Comparison of ENCODE assay signal across 18 mouse cellular contexts in genomic region chr6:134120227-134120626, GRCm38 (mm10).
DNase-seq lines count a peak whose midpoint lies in the region; ATAC-seq and TF ChIP-seq lines count a peak whose summit lies in the region.
"Had no signal": no experiment of that assay in that cellular context is flagged by ENCODE, and none has a peak within 500 bp of the region (broad histone marks: within the 10 kb centered on the region; RNA-seq: fewer than 3 reads in every experiment).

No protein-coding gene starts in this region.

- no peak overlapping the region for H3K9ac ChIP-seq in heart, embryonic 16.5 days (ENCODE audit: low read length)
- H3K9ac ChIP-seq in lung, postnatal 0 days (replicated peaks; ENCODE audit: low read depth), result no peak overlapping the region
- H3K9ac ChIP-seq: forebrain, embryonic 15.5 days; hindbrain, embryonic 13.5 days; neural tube, embryonic 15.5 days had no signal

- ATAC-seq in heart, embryonic 16.5 days (replicated peaks; ENCODE audit: extremely low read depth, insufficient read depth, low FRiP score), result no peak
- ATAC-seq in lung, postnatal 0 days, result peak; percentile 46
- peak; percentile 8 for ATAC-seq in inflammation-experienced regulatory T-cells, adult 6 months
- ATAC-seq: forebrain, embryonic 15.5 days had no signal

- peak overlapping the region; percentile 17; the same call in 1 of the 2 replicates for H3K27ac ChIP-seq in heart, embryonic 16.5 days (ENCODE audit: low read length)
- peak overlapping the region; percentile 23 for H3K27ac ChIP-seq in lung, postnatal 0 days (ENCODE audit: low read length)
- H3K27ac ChIP-seq: forebrain, embryonic 15.5 days; hindbrain, embryonic 13.5 days; midbrain, embryonic 10.5 days; neural tube, embryonic 15.5 days had no signal

- no peaks in the 10 kb centered on the region for H3K9me3 ChIP-seq in heart, embryonic 16.5 days (replicated peaks; ENCODE audit: control insufficient read depth, low read length)
- H3K9me3 ChIP-seq in lung, postnatal 0 days (ENCODE audit: low read length), result no peaks in the 10 kb centered on the region
- H3K9me3 ChIP-seq: forebrain, embryonic 15.5 days; hindbrain, embryonic 13.5 days; midbrain, embryonic 10.5 days; neural tube, embryonic 15.5 days had no signal

- no peak overlapping the region for H3K4me3 ChIP-seq in heart, embryonic 16.5 days (ENCODE audit: low read length)
- H3K4me3 ChIP-seq in lung, postnatal 0 days (ENCODE audit: low read depth, low read length), result no peak overlapping the region
- H3K4me3 ChIP-seq: forebrain, embryonic 15.5 days; hindbrain, embryonic 13.5 days; midbrain, embryonic 10.5 days; neural tube, embryonic 15.5 days had no signal

- DNase-seq in heart, postnatal 4 days, result no peak
- peak; percentile 64 for DNase-seq in lung, postnatal 0 days (ENCODE audit: low spot score)
- DNase-seq in lung, postnatal 25 days (ENCODE audit: low spot score), result no peak
- no peak for DNase-seq in layer of hippocampus, postnatal 10 days (ENCODE audit: low spot score in 2 of 2)
- no peak for DNase-seq in right cerebral cortex, postnatal 4 days
- DNase-seq: adrenal gland, postnatal 14 days; cerebellum, adult 9-10 months; kidney, adult 11 months; kidney, postnatal 14 days; lung, adult 2 months; spleen, adult 18-20 months; thymus, postnatal 4 days had no signal

- WGBS in heart, embryonic 16.5 days, result 55% methylated on average over 4 of the region's 4 CpGs
- WGBS in lung, postnatal 0 days, result 53% methylated on average over 4 of the region's 4 CpGs

- H3K4me1 ChIP-seq in heart, embryonic 16.5 days (ENCODE audit: control insufficient read depth, insufficient read depth, low read length), result peaks cover 22% of the 10 kb centered on the region
- peaks cover 3% of the 10 kb centered on the region for H3K4me1 ChIP-seq in lung, postnatal 0 days (ENCODE audit: insufficient read depth, low read depth, low read length)

- no peak overlapping the region for H3K4me2 ChIP-seq in heart, embryonic 16.5 days (ENCODE audit: low read depth, low read length)
- H3K4me2 ChIP-seq in lung, postnatal 0 days (replicated peaks; ENCODE audit: low read depth, low read length), result no peak overlapping the region; the same call in 1 of the 2 replicates
- H3K4me2 ChIP-seq: forebrain, embryonic 15.5 days; hindbrain, embryonic 13.5 days; neural tube, embryonic 15.5 days had no signal

- peaks cover 2% of the 10 kb centered on the region; the same call in 1 of the 2 replicates for H3K36me3 ChIP-seq in heart, embryonic 16.5 days (ENCODE audit: control insufficient read depth, insufficient read depth)
- H3K36me3 ChIP-seq in lung, postnatal 0 days (ENCODE audit: insufficient read depth, low read length), result no peaks in the 10 kb centered on the region
- H3K36me3 ChIP-seq: forebrain, embryonic 15.5 days; hindbrain, embryonic 13.5 days; neural tube, embryonic 15.5 days had no signal

- TF ChIP-seq CTCF in lung, postnatal 0 days (IDR thresholded peaks at IDR 0.05), result no peak

- TF ChIP-seq EP300 in lung, postnatal 0 days (IDR thresholded peaks at IDR 0.05), result no peak

- no peaks in the 10 kb centered on the region for H3K27me3 ChIP-seq in heart, embryonic 16.5 days (ENCODE audit: control insufficient read depth, insufficient read depth, low read length)
- H3K27me3 ChIP-seq in lung, postnatal 0 days (replicated peaks; ENCODE audit: insufficient read depth, low read length), result no peaks in the 10 kb centered on the region
- H3K27me3 ChIP-seq: forebrain, embryonic 15.5 days; hindbrain, embryonic 13.5 days; neural tube, embryonic 15.5 days had no signal
